Mouse (Mus musculus): ENCODE data around the gene Tex14. TPM values are rescaled to one million over a fixed set of nuclear protein-coding genes. Genes with fewer than 3 reads are reported as not detected.

Tex14 gene
- under 1 TPM; 0.44 to 0.46 TPM for total RNA-seq (2023)

DNA sequence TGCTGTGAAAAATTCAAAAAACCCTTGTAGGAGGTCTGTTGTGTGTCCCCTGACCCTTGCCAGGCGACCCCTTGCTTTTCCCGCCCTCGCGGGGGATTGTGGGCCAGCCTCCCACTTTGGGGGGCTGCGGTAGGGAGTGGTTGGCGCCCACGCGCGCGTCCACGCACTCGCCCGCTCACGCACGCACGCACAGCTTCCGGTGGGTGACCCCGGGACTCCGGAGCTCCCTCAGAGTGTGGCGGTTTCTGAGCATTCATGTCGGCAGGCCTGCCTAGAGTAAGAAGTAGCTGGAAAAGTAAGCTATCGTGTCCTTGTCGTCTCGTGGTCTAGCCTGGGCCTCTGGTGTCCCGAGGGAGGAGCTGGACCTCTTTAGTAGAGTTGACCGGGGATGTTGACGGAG, at the start of gene Tex14, which contains the start of gene Rad51c:
Gene Tex14, plus strand, starts transcription at position 190 of the 400 bp plus-strand sequence.
Gene Rad51c, minus strand, starts transcription at position 79 of the 400 bp plus-strand sequence.

DNA sequence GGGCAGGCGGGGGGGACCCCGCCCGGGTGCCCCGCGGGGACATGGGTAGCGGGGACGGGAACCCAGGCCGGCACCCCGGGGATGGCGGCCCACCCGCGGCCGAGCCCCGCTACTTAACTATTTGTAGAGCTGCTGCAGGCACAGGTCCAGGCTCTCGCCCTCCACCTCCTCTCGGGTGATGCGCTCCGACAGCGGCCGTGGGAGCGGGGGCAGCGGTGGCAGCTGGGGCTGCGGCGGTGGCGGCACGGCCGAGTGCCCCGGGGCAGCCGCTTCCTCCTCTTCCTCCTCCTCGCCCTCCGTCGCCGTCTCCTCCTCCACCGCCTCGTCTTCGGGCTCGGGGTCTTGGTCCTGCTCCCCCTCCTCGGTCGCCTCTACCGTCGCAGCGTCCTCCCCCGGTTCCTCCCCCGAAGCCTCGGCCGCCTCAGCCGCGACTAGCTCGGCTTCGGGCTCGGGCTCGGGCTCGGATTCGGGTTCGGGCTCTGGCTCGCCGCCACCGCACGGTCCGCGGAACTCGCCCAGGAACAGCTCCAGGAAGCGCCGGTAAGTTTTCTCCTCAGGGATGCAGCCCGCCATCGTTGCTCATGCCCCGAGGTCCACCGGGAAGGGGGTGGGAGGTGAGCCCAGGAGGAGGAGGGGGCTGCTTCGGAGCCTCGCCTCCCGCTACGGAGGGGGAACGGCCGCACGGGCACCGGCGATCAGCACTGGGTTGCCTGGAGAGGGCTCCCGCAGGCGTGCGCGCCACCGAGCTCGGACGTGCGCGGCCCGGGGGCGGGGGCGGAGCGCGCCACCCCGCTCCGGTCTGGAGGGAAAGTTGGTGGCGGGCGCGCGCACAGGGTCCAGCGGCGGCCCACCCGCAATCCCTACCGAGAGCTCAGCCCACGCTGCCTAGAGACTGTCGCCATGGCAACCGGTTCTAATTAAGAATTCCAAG, 46.3 kb upstream of the Tex14 start, which contains the start of gene Ppm1e:
Gene Ppm1e, minus strand, starts transcription at position 693 of the 931 bp plus-strand sequence.

GRCm38 (mm10) chr11:87566501-87566900, 161.6 kb downstream of the Tex14 start, which contains the start of gene Gm11492:
Gm11492 (plus strand) TSS chr11:87566653.

GRCm38 (mm10) chr11:87568255-87568953, 163.5 kb downstream of the Tex14 start, which contains the start of gene Sept4:
Sept4 (plus strand) TSS chr11:87568903.

DNA sequence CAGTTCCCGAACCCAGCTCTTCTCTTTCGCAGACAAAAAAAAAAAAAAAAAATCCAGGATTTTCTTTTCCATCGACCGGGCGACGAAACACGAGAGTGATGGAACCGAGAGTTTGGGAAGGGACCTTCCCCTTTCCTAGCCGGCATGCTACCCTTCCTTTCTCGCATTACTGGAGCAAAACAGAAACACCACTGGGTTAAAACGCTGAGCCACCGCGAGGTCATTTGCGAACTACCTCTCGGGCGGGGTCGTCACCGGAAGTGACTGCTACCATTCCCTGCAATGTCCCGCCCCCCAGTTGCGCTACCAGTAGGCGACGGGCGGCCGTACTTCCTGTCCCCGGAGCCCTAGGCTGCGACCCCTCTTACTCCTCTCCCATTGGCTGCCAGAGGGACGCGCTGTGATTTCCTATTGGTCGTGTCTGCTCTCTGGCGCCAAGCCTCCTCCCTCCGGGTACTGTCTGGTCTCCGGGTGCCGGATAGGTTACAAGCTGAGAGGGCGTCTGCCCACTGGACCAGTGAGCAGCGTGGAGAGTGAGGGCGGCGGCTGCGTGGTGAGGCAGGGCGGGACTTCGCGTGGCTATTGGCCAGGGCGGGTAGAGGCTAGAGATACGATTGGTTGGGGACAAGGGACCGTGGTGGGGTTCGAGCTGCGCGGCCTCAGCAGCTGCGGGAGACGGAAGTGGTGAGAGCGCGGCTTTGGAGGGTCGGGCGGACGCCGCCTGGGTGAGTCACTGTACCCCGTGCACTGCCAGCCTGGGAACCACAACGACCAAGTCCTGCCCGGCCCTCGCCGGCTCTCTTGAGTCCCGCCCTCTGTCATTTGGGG, 186.9 kb downstream of the Tex14 start, which contains the start of gene Mtmr4:
Gene Mtmr4, plus strand, starts transcription at position 637 of the 828 bp plus-strand sequence.

Other genes starting within 250 kb of the Tex14 start
- gene Ppm1e, start 46.0 kb upstream of the Tex14 start, total RNA-seq (2023) = 1 to 10 TPM in 1 of 2 experiments, under 1 TPM in 1; 0.75 to 1.7 TPM
- gene Rad51c, start 111 bp upstream of the Tex14 start, total RNA-seq (2023) = 1 to 10 TPM; 4.5 to 4.7 TPM
- not detected for gene Gm11492, start 161.6 kb downstream of the Tex14 start, total RNA-seq (2023)
- gene Sept4, start 163.8 kb downstream of the Tex14 start, total RNA-seq (2023) = 1 to 10 TPM; 2.4 to 3.4 TPM
- 10 to 100 TPM; 22.0 to 25.0 TPM for gene Mtmr4, start 187.1 kb downstream of the Tex14 start, total RNA-seq (2023)
- gene Hsf5, start 212.1 kb downstream of the Tex14 start, total RNA-seq (2023) = under 1 TPM in 1 of 2 experiments, not detected in 1; 0.09 TPM